Mouse (Mus musculus) ES-E14 (cell line): Measurements from ENCODE around the gene Rnf227.

Source experiments
- CHD2 ChIP-seq: IDR thresholded peaks from 2 replicates; pipeline ENCODE4 v1.6.1; 2014; ENCODE audit warnings: mild to moderate bottlenecking, low read depth, low read length, inconsistent platforms
- MAFK ChIP-seq: IDR thresholded peaks from 2 replicates; pipeline ENCODE4 v1.6.1; 2014; ENCODE audit warnings: mild to moderate bottlenecking, low read depth, low read length, inconsistent platforms; ENCODE audit not compliant: insufficient read depth
- ZC3H11A ChIP-seq: IDR thresholded peaks from 2 replicates; pipeline ENCODE4 v1.6.1; 2012; ENCODE audit warnings: low read depth, mild to moderate bottlenecking, inconsistent platforms, low read length, borderline replicate concordance

- TF ChIP-seq CHD2, result no peak
- no peak for TF ChIP-seq MAFK
- no peak for TF ChIP-seq ZC3H11A
Observed at GRCm38 (mm10) chr11:69346441-69346840, 6.2 kb downstream of the Rnf227 start.
